Mouse (Mus musculus) liver, postnatal 0 days (tissue): ENCODE results near the gene Lrrtm3.

Experiments used
- CTCF ChIP-seq: sonication (generic); IDR thresholded peaks from 2 replicates; pipeline ENCODE4 v1.5.1; 2016; ENCODE audit warnings: antibody characterized with exemption, low read depth
- EP300 ChIP-seq: IDR thresholded peaks from 2 replicates; pipeline ENCODE4 v1.6.1; 2016; ENCODE audit warnings: antibody characterized with exemption, low read depth, mild to moderate bottlenecking

GRCm38 (mm10) chr10:64087936-64088773 lies 1.9 kb downstream of the Lrrtm3 start:
- TF ChIP-seq EP300 (no peak), CTCF (no peak)
